In genomic region chr9:84107045-84107813, GRCm38 (mm10) we compare ENCODE assay signal across 10 mouse cellular contexts.
DNase-seq lines count a peak whose midpoint lies in the region; ATAC-seq and TF ChIP-seq lines count a peak whose summit lies in the region.
"Had no signal": no experiment of that assay in that cellular context is flagged by ENCODE, and none has a peak within 500 bp of the region (broad histone marks: within the 10 kb centered on the region; RNA-seq: fewer than 3 reads in every experiment).

No protein-coding gene starts in this region.

- no peak overlapping the region for H3K4me3 ChIP-seq in heart, embryonic 16.5 days (ENCODE audit: low read length)
- H3K4me3 ChIP-seq in heart, embryonic 10.5 days: no peak overlapping the region
- H3K4me3 ChIP-seq in intestine, embryonic 15.5 days (replicated peaks): peak overlapping the region; percentile 10; the same call in 1 of the 2 replicates
- H3K4me3 ChIP-seq in midbrain, postnatal 0 days (ENCODE audit: low read depth, low read length): no peak overlapping the region

- H3K9me3 ChIP-seq in heart, embryonic 16.5 days (replicated peaks; ENCODE audit: control insufficient read depth, low read length): no peaks in the 10 kb centered on the region
- H3K9me3 ChIP-seq in heart, embryonic 10.5 days: no peaks in the 10 kb centered on the region
- no peaks in the 10 kb centered on the region for H3K9me3 ChIP-seq in intestine, embryonic 15.5 days
- no peaks in the 10 kb centered on the region for H3K9me3 ChIP-seq in midbrain, postnatal 0 days (ENCODE audit: low read length)
- H3K9me3 ChIP-seq: G1E had no signal

- no peak for TF ChIP-seq CTCF in midbrain, postnatal 0 days (IDR thresholded peaks at IDR 0.05)

- 71% methylated on average over 20 of the region's 20 CpGs for WGBS in heart, embryonic 16.5 days
- 79% methylated on average over 20 of the region's 20 CpGs for WGBS in heart, embryonic 10.5 days
- WGBS in intestine, embryonic 15.5 days: 38% methylated on average over 20 of the region's 20 CpGs
- 75% methylated on average over 20 of the region's 20 CpGs for WGBS in midbrain, postnatal 0 days

- no peak for DNase-seq in heart, embryonic 10.5 days (ENCODE audit: low spot score)
- DNase-seq in ovary, postnatal 36 days (ENCODE audit: low spot score): peak; percentile 31
- no peak for DNase-seq in ovary, postnatal 14 days (ENCODE audit: low spot score)
- DNase-seq in midbrain, postnatal 0 days (ENCODE audit: low spot score): no peak
- DNase-seq: heart, postnatal 10 days; thymus, postnatal 25 days had no signal

- no peak for ATAC-seq in heart, embryonic 16.5 days (replicated peaks; ENCODE audit: extremely low read depth, insufficient read depth, low FRiP score)
- peak; percentile 86 for ATAC-seq in intestine, embryonic 15.5 days
- ATAC-seq in midbrain, postnatal 0 days (ENCODE audit: low FRiP score): no peak
- ATAC-seq in CD4-positive, CD25-positive, alpha-beta regulatory T cell, adult 4 months: no peak

- H3K27me3 ChIP-seq in heart, embryonic 16.5 days (ENCODE audit: control insufficient read depth, insufficient read depth, low read length): no peaks in the 10 kb centered on the region
- H3K27me3 ChIP-seq in heart, embryonic 10.5 days (ENCODE audit: insufficient read depth, poor library complexity, severe bottlenecking): no peaks in the 10 kb centered on the region
- no peaks in the 10 kb centered on the region for H3K27me3 ChIP-seq in intestine, embryonic 15.5 days (replicated peaks)
- no peaks in the 10 kb centered on the region for H3K27me3 ChIP-seq in midbrain, postnatal 0 days (ENCODE audit: insufficient read depth, low read length)

- peaks cover 4% of the 10 kb centered on the region for H3K4me1 ChIP-seq in heart, embryonic 16.5 days (ENCODE audit: control insufficient read depth, insufficient read depth, low read length)
- H3K4me1 ChIP-seq in heart, embryonic 10.5 days: peaks cover 11% of the 10 kb centered on the region
- no peaks in the 10 kb centered on the region; the same call in 1 of the 2 replicates for H3K4me1 ChIP-seq in intestine, embryonic 15.5 days (replicated peaks)
- peaks cover 3% of the 10 kb centered on the region for H3K4me1 ChIP-seq in midbrain, postnatal 0 days (ENCODE audit: insufficient read depth, low read length)

- H3K4me2 ChIP-seq in heart, embryonic 16.5 days (ENCODE audit: low read depth, low read length): peak overlapping the region; percentile 14; the same call in 1 of the 2 replicates
- peak overlapping the region; percentile 42 for H3K4me2 ChIP-seq in intestine, embryonic 15.5 days (replicated peaks)
- H3K4me2 ChIP-seq in midbrain, postnatal 0 days (ENCODE audit: low read depth, low read length, poor library complexity, severe bottlenecking): no peak overlapping the region

- H3K9ac ChIP-seq in heart, embryonic 16.5 days (ENCODE audit: low read length): no peak overlapping the region
- H3K9ac ChIP-seq in intestine, embryonic 15.5 days: no peak overlapping the region
- H3K9ac ChIP-seq in midbrain, postnatal 0 days (replicated peaks; ENCODE audit: low read length, poor library complexity, severe bottlenecking): no peak overlapping the region

- H3K36me3 ChIP-seq in heart, embryonic 16.5 days (ENCODE audit: control insufficient read depth, insufficient read depth): no peaks in the 10 kb centered on the region
- H3K36me3 ChIP-seq in heart, embryonic 10.5 days: no peaks in the 10 kb centered on the region
- no peaks in the 10 kb centered on the region for H3K36me3 ChIP-seq in intestine, embryonic 15.5 days
- no peaks in the 10 kb centered on the region for H3K36me3 ChIP-seq in midbrain, postnatal 0 days (ENCODE audit: insufficient read depth, low read length)
- H3K36me3 ChIP-seq: G1E had no signal

- no peak overlapping the region for H3K27ac ChIP-seq in heart, embryonic 16.5 days (ENCODE audit: low read length)
- H3K27ac ChIP-seq in heart, embryonic 10.5 days: no peak overlapping the region
- H3K27ac ChIP-seq in intestine, embryonic 15.5 days: no peak overlapping the region
- no peak overlapping the region for H3K27ac ChIP-seq in midbrain, postnatal 0 days (ENCODE audit: low read depth, low read length)
